Mouse (Mus musculus): ENCODE data around the gene Nin.
A peak's percentile ranks its signal among the peaks of the same experiment; 100 is the strongest.
"Not testable (repeated sequence)": the region's sequence is repeated elsewhere in the genome, so short reads cannot be mapped to it uniquely, and the experiment has no call there.

Nin gene

DNA sequence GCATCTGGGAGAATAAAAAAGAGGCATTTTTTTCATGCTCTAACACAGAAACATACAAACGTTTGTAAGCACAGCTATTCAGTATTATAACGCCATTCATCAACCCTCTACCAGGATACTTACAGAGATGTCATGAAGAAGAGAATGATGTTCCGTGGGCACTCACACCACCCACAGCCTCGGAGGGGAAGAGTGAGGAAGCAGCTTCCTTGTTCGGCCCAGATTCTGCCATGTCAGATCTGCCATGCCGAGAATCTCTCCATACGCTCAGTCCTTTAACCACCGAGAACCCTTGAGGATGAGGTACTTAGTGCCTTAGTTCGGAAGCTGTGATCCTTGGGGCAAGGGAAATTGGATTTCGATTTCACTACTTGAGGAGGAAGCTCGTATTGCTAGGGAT, at the start of gene Nin:
Nin (minus strand) TSS at position 367 of the 400 bp plus-strand sequence.
- DNase-seq: no peak

- DNase-seq: no peak
Observed at GRCm38 (mm10) chr12:70161057-70161456, 47.5 kb upstream of the Nin start.

GRCm38 (mm10) chr12:70157292-70158066, 44.0 kb upstream of the Nin start:
- no peak for DNase-seq

DNA sequence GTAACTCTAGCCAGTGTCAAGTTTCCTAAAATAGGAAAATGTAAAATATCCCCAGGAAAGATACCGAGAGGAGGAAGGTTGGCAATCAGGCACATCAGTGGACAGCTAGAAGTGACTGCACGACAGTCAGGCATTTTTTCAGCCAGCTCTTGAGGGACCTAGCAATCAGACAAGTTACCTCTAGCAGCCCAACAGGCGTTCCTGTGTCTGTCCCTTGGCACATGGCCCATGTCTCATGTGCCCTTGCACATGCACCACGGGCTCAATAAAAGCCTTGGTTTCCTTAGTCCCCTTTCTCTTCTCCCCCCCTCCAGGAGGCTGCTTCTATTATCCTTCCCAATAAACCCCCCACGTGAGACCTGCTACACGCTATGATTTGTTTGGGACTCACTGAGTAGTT, 42.7 kb upstream of the Nin start:
- DNase-seq: no peak

GRCm38 (mm10) chr12:70153842-70154241, 40.3 kb upstream of the Nin start, which contains the start of gene Abhd12b:
Abhd12b (plus strand) TSS chr12:70154142.
- no peak for DNase-seq

GRCm38 (mm10) chr12:70148631-70149265, 35.2 kb upstream of the Nin start:
- no peak for DNase-seq

DNA sequence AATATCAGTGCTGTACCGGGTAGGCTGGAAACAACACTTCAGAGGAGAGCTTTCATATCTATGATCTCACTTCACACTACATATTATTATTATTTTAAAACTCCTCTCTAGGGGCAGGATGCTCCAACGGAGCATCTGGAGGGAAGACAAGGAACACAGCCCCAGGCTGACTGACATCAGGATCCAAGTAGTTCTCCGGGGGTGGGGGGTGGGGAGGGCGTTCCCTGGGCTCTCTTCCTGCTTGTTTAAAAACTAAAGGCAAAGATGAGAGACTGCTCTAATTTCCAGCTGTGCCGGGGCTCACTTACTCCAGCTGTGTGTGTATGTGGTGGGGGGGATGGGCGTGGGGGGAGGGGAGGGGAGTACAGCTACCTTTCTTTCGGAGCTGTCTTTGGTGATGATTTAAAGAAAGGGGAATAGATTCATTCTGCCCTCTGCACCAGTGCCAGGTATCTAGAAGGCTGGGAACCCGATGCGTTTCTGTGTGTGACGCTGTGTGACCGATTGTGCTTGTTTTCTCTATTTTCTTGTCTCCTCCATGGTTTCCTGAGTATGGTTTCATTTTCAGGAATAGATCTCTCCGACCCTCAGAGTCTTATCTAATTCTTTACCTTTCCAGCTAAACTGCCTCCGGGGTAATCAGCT, 34.6 kb upstream of the Nin start:
- DNase-seq: no peak

- no peak for DNase-seq
Observed at GRCm38 (mm10) chr12:70145586-70145985, 32.1 kb upstream of the Nin start.

DNA sequence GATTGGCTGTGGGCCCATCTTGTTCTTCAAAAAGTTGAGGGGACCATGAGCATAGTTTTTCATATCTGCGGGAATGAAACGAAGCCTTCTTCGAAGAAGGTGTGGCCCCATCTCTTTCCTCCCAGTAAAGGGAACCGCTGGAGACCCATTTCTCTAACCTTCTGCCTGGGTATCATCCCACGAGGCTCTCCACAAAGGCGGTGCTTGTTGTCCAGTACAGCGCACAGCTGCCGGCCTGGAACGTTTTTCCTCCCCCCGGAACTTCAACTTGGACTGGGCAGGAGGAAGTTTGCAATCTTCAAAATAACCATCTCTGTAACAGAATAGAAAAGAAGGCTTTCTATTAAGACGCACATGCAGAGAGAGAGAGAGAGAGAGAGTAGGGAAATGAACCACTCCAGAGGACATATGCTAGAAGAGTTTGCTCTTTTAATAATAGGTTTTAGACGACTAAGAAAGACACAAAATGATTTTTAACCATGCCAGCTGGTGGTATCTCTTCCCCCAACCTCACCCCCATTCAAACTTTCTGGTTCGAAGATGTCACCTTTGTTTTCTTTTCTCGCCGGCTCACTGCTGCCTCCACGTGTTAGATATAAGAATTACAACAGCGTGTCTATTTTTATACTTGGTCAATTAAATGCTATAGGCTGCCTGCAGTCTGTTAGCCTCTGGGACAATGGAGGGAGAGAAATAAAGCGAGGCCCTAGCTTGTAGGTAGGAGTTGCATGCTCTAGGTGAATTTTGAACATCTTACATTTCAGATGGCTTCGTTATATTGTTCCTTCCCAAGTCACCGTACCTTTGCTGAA, 31.3 kb upstream of the Nin start:
- peak; percentile 46 for DNase-seq

GRCm38 (mm10) chr12:70144106-70144587, 30.6 kb upstream of the Nin start:
- DNase-seq: not testable (repeated sequence)

- DNase-seq: no peak
Observed at GRCm38 (mm10) chr12:70140993-70141576, 27.6 kb upstream of the Nin start.

GRCm38 (mm10) chr12:70140542-70140941, 27.0 kb upstream of the Nin start:
- DNase-seq: no peak

- DNase-seq: no peak
Observed at GRCm38 (mm10) chr12:70139871-70140270, 26.4 kb upstream of the Nin start.

- no peak for DNase-seq
Observed at GRCm38 (mm10) chr12:70137626-70138025, 24.1 kb upstream of the Nin start.

DNA sequence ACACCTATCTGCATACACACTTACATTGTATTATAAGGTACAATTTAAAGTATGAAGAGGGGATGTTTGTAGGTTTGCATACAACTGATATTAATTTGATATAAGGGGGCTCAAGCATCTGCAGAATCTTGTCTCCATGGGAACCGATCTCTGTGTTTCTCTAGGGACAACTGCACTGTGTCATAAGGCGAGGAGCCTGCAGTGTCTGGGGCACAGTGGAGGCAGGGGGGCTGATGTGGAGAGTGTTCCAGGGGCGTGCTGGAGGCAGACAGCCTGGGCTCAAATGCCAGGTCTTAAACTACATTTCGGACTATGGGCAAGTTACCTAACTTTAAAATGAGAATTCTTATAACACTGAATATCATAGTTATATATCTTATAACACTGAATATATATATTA, 23.6 kb upstream of the Nin start:
- DNase-seq: no peak

GRCm38 (mm10) chr12:70136185-70136756, 22.8 kb upstream of the Nin start:
- no peak for DNase-seq

DNA sequence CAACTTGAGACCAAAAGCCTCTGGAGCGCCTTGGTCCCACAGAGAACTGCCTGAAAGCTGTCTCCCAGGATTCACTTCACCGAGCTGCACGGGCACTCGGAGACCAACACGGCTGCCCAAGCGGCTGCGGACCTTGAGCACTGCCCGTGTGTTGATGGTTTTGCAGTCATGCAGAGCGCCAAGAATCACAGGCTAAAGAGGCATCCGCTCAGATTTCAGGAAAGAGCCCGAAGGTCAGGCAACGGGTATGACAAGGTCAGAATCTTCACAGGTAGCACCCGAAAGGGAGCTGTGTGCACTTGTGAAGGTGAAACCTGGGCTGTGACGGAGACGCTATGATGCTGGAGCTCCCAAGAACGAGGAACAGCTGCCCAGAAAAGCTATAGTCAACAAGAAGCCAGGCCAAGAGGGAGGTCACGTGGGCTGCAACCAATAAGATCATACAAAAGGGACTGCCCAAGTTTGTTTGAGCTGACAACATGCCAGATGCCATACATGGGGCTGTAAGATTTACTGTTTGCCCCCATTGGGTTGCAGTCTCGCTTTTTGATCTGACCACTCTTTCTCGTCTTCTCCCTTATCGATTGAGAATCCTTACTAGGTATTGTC, 21.2 kb upstream of the Nin start:
- no peak for DNase-seq

DNA sequence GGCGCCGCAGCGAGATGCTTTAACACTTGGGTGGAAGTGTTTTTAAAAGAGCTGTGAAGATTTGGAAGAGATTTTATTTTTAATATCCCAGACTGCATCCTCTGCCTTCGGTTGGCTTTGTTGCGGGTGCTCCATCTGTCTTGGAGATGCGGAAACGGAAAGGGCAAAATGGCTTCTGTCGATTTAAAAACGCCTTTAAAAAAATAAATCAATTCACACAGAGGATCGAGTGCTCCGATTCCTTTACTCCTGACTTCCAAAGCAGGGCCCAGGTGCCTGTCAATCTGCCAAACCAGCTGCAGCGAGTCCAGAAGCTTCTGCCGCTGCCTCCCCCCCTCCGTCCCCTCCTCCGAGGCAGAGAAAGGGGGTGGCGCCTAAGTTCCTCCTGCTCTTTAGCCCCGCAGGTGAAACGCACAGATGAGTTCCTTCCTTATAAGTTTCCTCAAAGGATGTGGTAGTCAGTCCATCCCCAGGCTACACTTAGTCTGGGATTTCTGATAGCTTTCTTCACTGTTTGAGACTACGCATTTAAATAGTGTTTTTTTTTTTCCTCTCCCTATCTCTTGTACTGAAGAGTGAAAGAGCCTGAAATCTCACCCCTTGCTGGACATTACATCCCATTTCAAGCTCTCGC, 17.6 kb upstream of the Nin start:
- DNase-seq: peak; percentile 65

DNA sequence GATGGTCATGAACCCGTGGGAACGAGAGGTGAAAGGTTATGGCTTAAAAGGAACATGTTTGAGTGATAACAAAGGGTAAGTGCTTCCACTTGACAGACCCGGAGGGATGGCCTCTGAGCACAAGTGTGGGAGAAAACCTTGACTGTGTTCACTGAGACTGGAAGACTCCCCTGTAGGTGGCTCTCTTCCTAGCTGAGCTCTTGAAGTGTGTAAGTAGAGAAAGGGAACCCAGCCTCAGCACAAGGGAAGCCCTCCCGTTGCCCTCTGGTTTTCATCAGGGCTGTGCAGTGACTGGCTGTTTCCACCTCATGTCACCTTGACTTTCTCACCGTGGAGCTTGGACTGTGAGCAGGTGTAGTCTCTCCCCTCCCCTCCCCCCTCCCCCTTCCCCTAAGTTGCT, 15.6 kb upstream of the Nin start:
- no peak for DNase-seq

GRCm38 (mm10) chr12:70126626-70127025, 13.1 kb upstream of the Nin start:
- no peak for DNase-seq

GRCm38 (mm10) chr12:70119552-70119951, 6.0 kb upstream of the Nin start:
- DNase-seq: no peak

Data from right cerebral cortex, postnatal 4 days (tissue).